Mouse (Mus musculus): ENCODE measurements around the gene Sdc3. TPM values are rescaled to one million over a fixed set of nuclear protein-coding genes. Genes with fewer than 3 reads are reported as not detected.

Sdc3 gene
- total RNA-seq, 2 experiments from 2014 or later, result 230 to 243 TPM

GRCm38 (mm10) chr4:130872414-130872813 is 80.1 kb downstream of the Sdc3 start:
- DNase-seq (ENCODE audit: low spot score in 2 of 2), result no peak

GRCm38 (mm10) chr4:130873440-130873839 is 81.1 kb downstream of the Sdc3 start:
- no peak for DNase-seq (ENCODE audit: low spot score in 2 of 2)

- DNase-seq (ENCODE audit: low spot score in 2 of 2), result peak; percentile 37 to 58
Measured at GRCm38 (mm10) chr4:130874601-130875000, 82.3 kb downstream of the Sdc3 start.

Other genes with a start within 250 kb of the Sdc3 start
- 10 to 100 TPM in 1 of 2 experiments, 1 to 10 TPM in 1; 7.8 to 13.1 TPM for gene Nkain1, start 218.4 kb upstream of the Sdc3 start, total RNA-seq (2021)
- 100 to 1,000 TPM in 1 of 2 experiments, 10 to 100 TPM in 1; 98.7 to 109 TPM for gene Pum1, start 129.2 kb upstream of the Sdc3 start, total RNA-seq (2021)
- gene Laptm5, start 120.6 kb downstream of the Sdc3 start, total RNA-seq (2021), result 10 to 100 TPM; 21.4 to 29.3 TPM
- not detected for gene Matn1, start 151.8 kb downstream of the Sdc3 start, total RNA-seq (2021)

Data from adrenal gland, postnatal 4 days (tissue).